Mouse (Mus musculus): Measurements from ENCODE around the gene Vrk2.

GRCm38 (mm10) chr11:26452693-26453092, 141.1 kb downstream of the Vrk2 start:
- TF ChIP-seq CTCF (conservative IDR thresholded peaks at IDR 0.05; ENCODE audit: low read length) (no peak), POU5F1 (IDR thresholded peaks at IDR 0.05; ENCODE audit: borderline replicate concordance, low read length) (no peak)

Measured in E14TG2a.4 (cell line).